Mouse (Mus musculus): ENCODE measurements around the gene Gm20388.

Gm20388 gene

DNA sequence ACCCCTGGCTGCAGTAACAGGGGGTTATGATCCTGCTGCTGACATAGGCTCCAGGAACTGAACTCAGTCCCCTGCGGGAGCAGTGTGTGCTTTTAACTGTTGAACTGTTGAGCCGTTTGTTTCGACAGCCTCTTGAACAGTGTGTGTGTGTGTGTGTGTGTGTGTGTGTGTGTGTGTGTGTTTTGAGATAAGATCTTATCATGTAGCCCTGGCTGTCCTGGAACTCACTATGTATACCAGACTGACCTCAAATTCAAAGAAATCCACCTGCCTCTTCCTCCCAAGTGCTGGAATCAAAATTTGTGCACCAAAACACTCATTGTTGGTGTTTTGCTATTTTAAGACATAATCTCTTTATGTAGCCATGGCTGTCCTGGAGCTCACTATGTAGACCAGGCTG is 3204.0 kb downstream of the Gm20388 start:
- DNase-seq: no peak

DNA sequence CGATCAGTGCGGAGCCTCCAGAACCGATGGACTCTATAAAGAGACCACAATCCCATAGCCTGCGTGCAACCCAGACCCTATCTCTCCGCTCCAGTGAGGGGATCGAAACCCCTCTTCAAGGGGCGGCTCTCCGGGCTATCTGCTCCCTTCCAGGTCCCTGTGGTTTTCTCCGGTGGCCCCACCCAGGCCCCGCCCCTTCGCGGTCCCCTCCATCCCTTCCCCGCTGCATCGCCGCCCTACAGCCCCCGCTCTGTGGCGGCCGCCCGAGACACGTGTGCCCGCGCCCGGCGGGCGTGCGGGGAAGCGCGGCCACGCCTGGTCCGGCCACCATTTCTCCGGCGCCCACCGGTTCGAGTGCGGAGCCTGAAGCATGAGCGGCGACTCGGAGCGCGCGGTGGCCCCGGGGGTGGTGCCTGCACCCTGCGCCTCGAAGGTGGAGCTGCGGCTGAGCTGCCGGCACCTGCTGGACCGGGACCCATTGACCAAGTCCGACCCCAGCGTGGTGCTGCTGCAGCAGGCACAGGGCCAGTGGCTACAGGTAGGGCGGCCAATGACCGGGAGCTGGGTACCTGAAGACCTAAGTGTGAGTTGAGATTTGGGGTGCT is 3206.6 kb downstream of the Gm20388 start, which contains the start of gene Cpne7:
Gene Cpne7, plus strand, starts transcription at position 248 of the 605 bp plus-strand sequence.
- DNase-seq: peak; percentile 40 to 52

DNA sequence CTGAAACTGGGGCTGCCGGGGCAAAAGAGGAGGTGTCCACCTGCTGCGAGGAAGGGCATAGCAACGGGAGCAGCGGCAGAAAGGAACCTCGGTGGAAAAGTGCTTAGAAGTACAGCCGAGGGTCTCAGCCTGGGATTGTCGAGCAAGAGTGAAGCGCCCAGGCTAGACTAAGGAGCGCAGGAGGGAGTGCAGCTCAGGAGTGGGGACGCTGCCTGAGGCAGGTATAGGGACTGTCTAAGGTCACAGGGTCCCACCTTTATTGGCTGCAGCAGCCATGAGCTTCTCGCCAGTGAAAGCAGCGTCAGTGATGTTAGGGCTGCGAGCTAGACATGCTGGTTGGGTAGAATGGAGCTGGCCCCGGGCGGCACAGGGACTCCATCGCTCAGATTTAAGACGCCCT is 3207.1 kb downstream of the Gm20388 start:
- DNase-seq: no peak

DNA sequence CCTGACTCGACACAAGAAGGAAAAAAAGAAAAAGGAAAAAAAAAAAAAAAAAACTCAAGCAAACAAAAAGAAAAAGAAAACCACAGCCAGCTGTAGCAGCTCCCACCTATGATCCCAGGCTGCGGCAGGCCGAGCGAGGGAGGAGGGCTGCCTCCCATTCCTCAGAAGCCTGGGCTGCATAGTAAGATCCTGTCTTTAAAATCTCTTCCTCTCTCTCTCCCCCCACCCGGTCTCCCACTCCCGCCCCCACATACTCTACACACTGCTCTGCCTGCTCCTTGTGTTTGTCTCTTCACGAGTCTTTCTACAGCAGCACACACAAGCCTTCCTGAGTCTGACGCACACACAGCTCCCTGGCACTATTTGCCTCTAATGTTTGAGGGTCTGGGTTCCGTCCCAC is 3211.4 kb downstream of the Gm20388 start:
- DNase-seq: no peak

DNA sequence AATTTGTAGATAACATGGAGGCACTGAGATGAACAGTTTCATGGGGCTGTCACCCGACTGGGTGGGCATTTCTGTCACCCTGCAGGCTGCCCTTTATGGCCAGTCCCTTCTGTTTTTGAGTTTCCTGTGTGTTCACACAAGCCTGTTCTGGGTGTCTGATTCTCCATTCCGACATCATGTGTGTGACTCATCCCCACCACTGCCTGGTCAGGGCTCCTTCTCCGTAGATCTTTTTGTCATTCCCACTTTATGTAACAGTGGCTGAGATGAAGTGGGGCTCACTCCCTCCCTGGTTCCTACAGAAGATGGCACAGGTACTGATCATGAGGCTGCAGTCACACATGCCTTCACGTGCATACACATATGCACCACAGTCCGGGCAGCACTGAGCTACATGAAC is 3212.0 kb downstream of the Gm20388 start:
- no peak for DNase-seq

DNA sequence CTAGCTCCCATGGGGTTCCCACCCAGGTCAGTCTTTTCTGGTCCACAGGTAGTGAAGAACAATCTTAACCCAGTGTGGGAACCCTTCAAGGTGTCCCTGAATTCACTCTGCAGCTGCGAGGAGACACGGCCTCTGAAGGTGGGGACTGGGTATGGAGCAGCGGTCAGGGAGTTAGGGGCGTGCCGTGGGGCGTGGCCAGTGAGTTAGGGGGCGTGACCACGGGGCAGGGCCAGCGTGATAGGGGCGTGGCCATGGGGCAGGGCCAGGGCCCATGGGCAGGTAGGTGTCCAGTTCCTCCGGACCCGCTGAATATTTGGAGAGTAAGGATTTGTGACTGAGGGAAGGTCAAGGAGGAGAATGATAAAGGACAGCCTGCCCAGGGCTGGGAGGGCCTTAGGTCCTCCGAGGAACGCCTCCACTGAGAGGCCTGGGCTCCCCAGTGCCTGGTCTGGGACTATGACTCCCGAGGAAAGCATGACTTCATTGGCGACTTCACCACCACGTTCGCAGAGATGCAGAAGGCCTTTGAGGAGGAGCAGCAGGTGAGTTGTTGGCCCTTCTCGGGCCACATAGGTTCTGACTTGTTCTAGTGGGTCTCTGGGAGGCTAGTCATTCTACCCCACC is 3215.7 kb downstream of the Gm20388 start:
- DNase-seq: peak in 1 of 2 experiments; percentile 47

DNA sequence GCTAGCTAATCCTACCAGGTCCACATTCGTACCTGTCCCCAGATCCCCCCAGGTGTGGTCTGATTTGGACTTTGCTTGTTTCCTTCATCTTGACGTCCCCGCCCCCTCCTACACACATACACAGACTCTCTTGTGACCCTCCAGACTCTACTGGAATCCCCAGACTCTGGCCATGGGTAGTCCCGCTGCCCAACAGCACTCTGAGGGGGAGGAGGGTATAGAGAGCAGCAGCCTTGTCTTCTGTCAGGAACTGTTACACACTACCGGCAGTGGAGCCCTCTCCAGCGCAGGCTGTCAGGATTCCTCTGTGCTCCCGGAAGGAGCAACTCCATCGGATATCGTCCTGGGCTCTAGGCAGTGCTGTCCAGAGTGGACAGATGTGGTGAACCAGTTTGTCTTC is 3220.4 kb downstream of the Gm20388 start:
- no peak for DNase-seq

DNA sequence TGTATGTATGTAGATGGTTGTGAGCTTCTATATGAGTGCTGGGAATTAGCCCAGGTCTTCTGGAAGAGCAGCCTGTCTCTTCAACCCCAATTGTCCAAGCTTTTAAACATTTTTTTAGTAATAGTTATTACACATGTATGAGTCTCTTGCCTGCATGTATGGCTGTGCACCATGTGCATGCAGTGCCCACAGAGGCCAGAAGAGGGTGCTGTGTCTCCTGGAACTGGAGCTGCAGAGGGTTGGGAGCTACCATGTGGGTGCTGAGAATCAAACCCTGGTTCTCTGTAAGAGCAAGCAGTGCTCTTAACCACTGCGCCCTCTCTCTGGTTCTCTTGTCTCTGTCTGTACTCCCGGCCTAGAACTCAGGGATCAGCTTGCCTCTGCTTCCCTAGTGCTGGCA is 3222.3 kb downstream of the Gm20388 start:
- DNase-seq: no peak

DNA sequence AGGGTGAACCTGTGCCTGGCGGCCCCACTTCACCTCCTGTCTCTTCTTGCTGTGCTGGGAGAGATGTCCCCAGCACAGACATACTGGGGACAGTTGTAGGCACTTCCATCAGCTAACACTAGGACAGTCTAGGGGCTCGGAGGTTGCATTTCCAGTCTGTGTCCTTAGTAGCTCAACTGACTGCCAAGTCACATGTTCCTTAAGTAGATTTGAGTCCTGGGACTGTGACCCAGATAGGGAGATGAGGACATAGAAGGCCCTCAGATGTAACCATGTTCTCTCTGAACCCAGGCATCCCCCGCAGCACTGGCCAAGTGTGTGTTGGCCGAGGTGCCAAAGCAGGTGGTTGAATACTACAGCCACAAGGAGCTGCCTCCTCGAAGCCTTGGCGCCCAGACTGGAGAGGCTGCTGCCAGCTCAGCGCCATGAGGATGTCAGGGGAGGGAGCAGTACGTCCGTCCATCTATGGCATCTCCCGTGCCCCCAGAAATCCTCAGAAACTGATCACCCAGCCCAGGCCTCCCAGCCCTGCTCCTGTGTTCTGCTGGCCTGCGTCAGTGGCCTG is 3223.6 kb downstream of the Gm20388 start:
- peak in 1 of 2 experiments; percentile 41 for DNase-seq

DNA sequence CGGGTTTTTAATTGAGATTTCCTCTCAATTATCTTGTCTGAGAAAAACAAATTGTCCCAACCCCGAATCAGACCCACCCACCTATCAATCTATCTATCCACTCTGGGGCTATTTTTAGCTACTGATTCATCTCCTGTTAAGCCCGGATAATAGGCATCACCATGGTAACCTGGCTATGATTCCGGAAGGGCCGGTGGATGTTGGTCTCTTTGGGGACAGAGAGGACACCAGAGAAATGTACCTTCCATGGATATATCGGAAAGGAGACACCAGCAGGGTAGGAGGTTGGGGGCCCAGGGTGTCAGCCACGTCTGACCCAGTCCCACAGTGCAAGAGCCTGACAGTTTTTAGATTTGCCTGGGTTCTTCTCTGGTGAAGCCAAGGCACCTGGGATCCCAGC is 3224.8 kb downstream of the Gm20388 start:
- peak in 1 of 2 experiments; percentile 31 for DNase-seq

DNA sequence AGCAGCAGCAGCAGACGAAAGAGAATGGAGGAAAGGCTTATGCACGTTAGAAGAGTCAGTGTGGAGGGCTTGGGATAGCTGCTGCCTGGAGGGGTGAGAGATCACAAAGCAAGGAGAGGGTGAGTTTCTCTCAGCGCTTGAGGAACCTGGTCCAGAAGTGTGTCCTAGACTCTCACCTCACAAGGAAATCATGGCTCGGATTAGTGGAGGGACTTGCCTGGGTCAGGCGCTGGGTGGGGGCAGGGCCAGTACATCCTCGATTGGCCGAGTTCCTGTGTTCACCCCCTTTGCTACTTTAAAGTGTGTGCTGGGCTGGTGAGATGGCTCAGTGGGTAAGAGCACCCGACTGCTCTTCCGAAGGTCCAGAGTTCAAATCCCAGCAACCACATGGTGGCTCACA is 3225.2 kb downstream of the Gm20388 start:
- DNase-seq: no peak

DNA sequence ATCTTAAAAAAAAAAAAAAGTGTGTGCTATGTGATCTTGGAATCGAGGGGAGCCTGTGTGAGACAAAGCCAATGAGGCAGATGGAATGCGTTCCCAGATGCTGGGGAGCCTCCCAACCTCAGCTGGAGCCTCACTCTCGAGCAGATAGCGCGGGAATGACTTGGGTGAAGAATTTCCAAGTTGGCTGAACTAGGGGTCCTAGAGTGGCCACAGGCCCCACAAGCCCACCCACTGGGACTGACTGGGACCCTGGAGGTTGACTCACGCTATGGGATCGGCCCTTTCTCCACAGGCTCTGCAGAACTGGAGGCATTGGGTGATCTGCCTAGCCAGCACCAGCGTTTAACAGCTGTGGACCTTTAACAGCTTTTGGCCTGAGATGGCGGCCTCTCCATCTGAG is 3225.6 kb downstream of the Gm20388 start:
- no peak for DNase-seq

DNA sequence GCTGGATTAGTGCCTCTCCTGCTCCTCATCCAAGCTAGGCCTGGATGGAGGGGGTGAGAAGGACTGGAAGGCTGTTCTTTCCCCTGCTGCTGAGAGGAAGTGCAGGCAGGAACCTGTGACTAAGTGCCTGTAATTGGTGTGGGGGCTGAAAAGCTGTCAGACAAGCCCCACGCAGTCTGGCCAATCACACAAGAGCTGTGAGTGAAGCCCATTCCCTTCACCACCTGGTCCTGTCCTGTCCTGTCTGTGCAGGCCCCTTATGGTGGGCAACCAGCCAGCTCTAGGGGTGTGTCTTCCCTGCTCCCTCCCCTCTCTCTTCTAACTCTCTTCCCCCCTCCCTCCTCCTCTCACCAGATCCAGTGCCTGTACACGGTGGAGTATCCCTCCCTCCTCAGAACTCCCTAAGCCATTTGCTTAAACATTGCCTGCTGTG is 3227.0 kb downstream of the Gm20388 start:
- DNase-seq: peak in 1 of 2 experiments; percentile 19

DNA sequence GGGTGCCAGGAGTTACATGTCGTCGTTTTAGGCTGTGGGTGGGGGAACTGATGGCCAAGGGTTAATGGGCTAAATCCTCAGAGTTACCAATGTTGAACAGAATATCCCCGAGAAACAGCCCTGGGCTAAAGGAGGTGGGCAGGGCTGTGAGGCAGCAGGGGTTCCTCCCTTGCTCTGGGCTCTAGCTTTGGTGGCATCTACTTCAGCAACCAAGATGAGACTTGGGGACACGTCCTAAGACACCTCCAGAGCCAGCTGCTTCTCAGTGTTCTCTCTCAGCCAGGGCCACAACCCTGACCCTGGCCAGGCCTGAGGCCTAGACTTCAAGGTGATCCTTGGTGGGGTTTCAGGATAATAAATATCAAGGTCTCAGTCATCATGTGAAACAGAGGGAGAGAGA is 3228.1 kb downstream of the Gm20388 start:
- DNase-seq: no peak

DNA sequence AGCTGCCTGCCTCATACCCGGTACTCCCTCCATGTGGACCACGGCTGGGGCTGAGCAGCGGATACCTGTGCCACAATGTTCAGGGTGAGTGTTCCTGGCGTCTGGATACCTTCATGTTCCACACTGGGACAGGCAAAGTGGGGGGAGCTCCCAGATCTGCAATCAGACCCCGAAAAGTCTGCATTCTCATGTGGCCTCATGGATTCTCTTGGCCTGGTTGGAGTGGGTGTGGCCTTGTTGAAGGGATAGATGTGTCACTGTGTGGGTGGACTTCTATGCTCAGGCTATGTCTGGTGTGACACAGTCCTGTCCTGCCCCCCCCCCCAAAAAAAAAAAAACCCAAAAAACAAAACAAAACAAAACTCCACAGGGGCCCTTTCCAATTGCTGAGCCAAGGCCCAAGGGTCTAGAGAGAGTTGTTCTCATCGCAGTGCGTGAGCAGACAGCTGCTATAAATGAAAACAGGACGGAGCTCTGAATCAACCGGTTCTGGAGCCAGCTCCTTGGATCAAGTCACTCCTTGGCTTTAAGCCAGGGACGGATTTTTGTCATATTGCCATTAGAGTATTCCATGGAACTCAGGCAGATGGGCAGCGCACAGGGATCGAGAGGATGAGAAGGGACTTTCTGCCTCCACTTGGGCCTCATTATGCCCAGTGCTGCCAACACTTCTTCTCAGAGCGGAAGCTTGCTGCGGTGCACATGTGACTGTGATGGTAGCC is 3231.3 kb downstream of the Gm20388 start:
- peak; percentile 75 to 86 for DNase-seq

DNA sequence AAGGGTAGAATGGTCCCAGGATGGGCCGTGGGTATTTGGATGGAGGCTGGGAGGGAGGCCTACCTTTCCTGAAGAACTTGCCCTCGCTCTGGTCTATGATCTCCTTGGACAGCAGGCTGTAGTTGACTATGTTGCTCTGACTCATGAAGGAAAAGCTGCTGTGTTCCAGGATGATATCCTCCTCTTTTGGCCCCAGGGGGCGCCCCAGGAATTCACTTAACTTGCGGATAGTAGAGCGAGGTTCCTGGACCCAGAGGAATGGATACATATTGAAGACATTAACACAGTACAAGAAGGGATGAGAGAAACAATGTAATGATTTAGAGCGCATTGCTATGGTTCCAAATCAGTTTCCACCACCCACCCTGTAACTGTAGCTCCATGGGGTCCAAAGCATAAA is 3234.6 kb downstream of the Gm20388 start:
- DNase-seq: no peak

DNA sequence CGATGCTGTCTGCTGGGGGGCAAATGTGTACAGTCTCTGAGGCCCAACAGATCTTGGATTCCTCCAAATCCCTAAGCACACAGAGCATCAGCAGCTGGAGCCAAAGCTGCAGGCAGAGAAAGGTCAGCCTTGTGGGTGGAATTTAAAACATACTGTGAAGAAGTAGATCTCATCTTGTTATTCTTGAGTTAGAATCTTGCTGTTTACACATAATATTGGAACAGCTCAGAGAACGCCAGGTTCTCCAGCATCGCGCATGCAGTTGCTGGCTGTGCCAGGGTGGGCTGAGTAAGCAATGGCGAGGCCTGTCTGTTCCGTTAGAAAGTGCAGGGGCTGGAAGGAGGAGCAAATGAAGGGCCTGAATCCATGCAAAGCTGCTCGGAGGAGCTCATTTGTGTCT is 3235.7 kb downstream of the Gm20388 start:
- DNase-seq: no peak

DNA sequence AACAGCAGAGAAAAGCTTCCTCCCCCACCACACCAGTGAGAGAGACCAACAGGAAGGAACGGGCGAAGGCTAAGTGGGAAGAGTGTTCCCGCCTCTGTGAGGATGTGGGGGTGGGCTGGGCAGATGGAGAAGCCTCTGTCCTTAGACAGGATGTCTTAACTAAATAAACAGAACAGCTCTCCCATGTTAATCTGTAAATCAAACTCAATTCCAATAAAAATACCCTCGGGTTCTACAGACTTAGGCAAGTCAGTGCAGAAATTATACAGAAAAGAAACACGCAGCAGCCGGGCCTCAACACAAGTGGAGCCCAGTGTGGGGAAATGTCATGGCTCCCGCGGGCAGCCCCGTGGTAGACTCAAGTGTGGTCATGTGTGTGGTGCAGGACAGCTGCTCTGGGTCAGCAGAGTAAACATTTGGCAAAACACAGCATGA is 3240.1 kb downstream of the Gm20388 start:
- no peak for DNase-seq

DNA sequence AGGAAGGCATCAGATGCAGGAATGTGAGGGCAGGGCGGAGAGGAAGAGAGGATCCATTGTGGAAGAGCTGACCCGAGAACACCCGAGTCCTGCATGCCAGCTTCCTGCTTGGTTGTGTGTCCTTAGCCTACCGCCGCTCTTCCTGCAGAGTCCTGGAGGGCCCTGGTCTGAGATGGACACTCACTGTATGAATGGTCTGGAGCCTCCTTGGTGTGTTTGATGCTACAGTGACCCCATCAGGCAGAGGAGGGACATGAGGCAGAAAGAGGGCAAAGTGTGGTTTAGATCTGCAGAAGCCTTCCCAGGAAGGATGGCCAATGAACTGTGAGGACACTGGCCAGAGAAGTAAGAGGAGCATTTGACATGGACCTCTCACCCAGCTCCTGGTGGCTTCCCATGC is 3244.5 kb downstream of the Gm20388 start:
- peak; percentile 43 to 53 for DNase-seq

DNA sequence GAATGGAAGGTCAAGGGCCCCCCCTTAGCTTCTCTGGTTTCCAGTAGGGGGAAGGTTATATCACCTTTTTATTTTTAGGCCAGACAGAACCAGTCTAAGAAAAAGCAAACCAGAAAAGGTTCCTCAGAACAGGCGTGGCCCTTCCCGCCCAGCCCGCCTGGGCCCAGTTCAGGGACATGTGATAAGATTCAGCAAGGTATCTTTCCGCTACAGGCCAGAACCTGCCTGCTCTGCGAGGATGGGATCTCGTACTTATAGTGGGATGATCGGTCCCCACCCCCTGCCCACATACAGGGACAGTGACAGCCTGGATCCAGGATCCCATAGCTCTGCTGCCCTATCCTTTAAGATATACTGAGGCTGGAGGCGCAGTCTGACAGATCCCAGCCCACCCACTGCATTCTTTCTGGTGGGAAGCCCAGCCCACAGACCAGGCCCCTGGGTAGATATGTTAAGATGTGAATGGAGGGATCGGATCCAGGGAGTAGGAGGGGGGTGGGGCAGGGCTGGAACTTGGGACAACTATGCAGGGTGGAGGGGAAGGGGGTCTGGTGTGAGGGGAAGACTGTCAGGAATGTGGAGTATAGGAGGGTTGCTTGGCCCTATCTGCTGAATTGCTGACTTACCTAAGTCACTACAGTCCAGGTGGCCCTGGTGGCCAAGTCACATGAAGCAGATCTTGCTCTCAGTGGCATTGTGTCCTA is 3245.6 kb downstream of the Gm20388 start:
- no peak for DNase-seq

DNA sequence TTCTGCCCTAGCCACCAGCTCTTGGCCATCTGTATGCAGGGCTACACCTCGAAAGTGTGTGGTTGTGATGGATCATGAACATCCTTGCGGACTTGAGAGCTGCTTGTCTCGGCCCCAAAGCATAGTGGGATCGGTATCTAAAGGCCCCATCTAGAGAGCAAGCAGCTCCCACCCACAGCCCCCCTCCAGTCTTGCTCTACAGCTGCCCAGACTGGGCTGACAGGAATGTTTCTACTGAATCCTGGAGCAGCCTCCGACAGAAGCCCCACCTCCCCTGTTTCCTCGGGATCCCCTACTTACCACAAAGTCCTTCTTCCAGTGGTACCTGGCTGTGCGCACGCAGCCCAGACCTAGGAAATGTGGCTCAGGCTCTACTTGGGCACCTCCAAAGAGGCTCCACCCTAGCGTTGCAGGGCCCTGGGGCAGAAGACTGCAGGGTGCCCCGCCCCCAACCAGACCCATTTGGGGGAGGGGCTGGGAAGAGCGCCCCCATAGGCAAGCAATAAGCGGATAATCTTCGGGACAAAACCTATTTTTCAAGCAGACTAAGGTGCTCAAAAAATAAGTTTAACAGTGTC is 3247.3 kb downstream of the Gm20388 start, which contains the start of gene Sult5a1:
Gene Sult5a1, minus strand, starts transcription at position 428 of the 578 bp plus-strand sequence.
- no peak for DNase-seq

DNA sequence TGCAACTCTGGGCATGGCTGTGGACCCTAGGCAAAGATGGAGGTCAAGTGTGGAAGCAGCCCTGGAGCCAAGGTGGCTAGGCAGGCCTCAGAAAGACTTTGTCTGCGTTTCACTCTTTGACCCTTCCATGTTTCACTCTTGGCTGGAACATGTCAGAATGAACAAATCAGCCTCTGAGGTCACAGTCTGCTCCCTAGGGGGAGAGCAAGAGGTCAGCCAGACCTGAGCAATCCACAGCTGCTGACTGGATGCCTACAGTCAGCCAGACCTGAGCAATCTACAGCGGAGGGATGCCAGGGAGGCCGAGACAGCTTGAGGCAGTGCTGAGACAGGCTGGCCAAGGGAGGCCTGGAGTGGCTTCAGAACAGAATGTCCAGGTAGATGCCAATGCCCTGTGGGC is 3270.8 kb downstream of the Gm20388 start:
- DNase-seq: no peak
